Mouse (Mus musculus) limb, embryonic 15.5 days (tissue): ENCODE data around the gene Eaf2. TPM values are rescaled to one million over a fixed set of nuclear protein-coding genes. Genes with fewer than 3 reads are reported as not detected.
"Not testable (repeated sequence)": the region's sequence is repeated elsewhere in the genome, so short reads cannot be mapped to it uniquely, and the experiment has no call there.

ENCODE experiments used
- ATAC-seq: fragments of 200-750 bp; cut with Nextera tagmentation; 2 replicates; pipeline ENCODE4 v1.8.0; 2017; ENCODE audit warnings: low read depth, moderate TSS enrichment; ENCODE audit not compliant: insufficient number of reproducible peaks, low FRiP score, low TSS enrichment
- H3K27ac ChIP-seq: fragments of 300-500 bp; sonication (generic); 2 replicates; pipeline ENCODE4 v1.5.1; 2015; ENCODE audit warnings: moderate library complexity, mild to moderate bottlenecking, inconsistent platforms
- H3K27me3 ChIP-seq: fragments of 300-500 bp; sonication (generic); 2 replicates; pipeline ENCODE4 v1.6.1; 2015; ENCODE audit warnings: inconsistent platforms
- H3K36me3 ChIP-seq: fragments of 300-500 bp; sonication (generic); 2 replicates; pipeline ENCODE4 v1.6.1; 2015; ENCODE audit warnings: inconsistent platforms
- H3K4me1 ChIP-seq: fragments of 300-500 bp; sonication (generic); 2 replicates; pipeline ENCODE4 v1.6.1; 2015; ENCODE audit warnings: inconsistent platforms
- H3K4me2 ChIP-seq: fragments of 300-500 bp; sonication (generic); 2 replicates; pipeline ENCODE4 v1.6.1; 2015; ENCODE audit warnings: mild to moderate bottlenecking, inconsistent platforms
- H3K4me3 ChIP-seq: fragments of 300-500 bp; sonication (generic); 2 replicates; pipeline ENCODE4 v1.5.1; 2015; ENCODE audit warnings: mild to moderate bottlenecking, inconsistent platforms
- H3K9ac ChIP-seq: fragments of 300-500 bp; sonication (generic); 2 replicates; pipeline ENCODE4 v1.6.1; 2015; ENCODE audit warnings: inconsistent platforms
- H3K9me3 ChIP-seq: fragments of 300-500 bp; sonication (generic); 2 replicates; pipeline ENCODE4 v1.6.1; 2016; ENCODE audit warnings: inconsistent platforms
- WGBS: fragments of 180-500 bp; shearing (Covaris S2); methylation state at CpG from one replicate; pipeline ENCODE4 v1.1.7; 2015; 5-methylcytosine and 5-hydroxymethylcytosine counted together
- polyA plus RNA-seq: library from polyadenylated mRNA; unstranded; fragments of >200 nt; fragmentation: Nextera tagmentation; extraction: Ambion mirVana; gene quantifications from 2 replicates; pipeline ENCODE4 v1.2.1, GENCODE M21; 2015

Gene Eaf2
- polyA plus RNA-seq, 1 experiment from 2014 or later = 10.7 TPM

DNA sequence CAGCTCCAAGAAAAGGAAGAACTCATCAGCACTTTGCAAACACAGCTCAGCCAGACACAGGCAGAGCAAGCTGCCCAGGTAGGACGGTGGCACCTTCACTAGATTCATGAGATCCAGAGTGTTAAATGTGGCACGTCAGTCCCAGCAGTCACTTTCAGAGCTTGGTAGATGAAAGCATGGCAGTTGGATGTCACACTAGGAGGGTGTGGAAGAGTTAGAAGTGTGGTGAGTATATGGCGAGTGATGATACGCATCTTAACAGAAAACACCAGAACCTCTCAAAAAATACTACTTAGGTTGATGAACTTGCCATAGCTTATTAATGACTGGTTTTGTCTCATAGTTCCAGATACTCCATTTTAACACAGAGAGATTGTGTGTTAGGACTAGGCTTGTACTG is 16.6 kb upstream of the Eaf2 start:
- Histone ChIP-seq H3K4me3 (no peak overlapping the region), H3K27me3 (no peaks in the 10 kb centered on the region), H3K4me1 (no peaks in the 10 kb centered on the region), H3K4me2 (no peak overlapping the region), H3K36me3 (peaks cover 87% of the 10 kb centered on the region), H3K9ac (no peak overlapping the region), H3K9me3 (no peaks in the 10 kb centered on the region), H3K27ac (no peak overlapping the region)
- no peak for ATAC-seq
- WGBS = 89% methylated on average over 4 of the region's 4 CpGs

DNA sequence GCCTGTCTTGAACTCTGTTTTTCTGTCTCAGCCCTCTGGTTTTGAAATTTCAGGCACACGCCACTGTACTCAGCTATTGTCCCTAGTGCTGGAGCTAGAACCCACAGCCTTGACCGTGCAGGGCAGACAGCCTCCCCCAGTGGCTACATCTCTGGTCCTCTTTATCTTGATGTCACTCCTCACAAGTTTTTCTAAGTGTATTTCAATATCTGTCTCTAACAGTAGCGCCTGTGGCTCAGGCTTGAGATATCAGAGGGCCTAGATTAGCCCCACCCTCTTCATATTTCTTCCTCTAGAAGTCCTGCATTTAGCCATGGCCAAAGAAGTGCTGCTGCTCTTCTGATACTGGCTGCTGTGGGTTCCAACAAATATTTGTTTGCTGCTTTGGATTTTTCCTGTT is 15.8 kb upstream of the Eaf2 start:
- Histone ChIP-seq H3K4me1 (no peaks in the 10 kb centered on the region), H3K36me3 (peaks cover 88% of the 10 kb centered on the region), H3K4me3 (no peak overlapping the region), H3K9ac (no peak overlapping the region), H3K27me3 (no peaks in the 10 kb centered on the region), H3K9me3 (no peaks in the 10 kb centered on the region), H3K4me2 (no peak overlapping the region), H3K27ac (no peak overlapping the region)
- ATAC-seq = no peak
- WGBS = 93% methylated on average over 3 of the region's 3 CpGs

DNA sequence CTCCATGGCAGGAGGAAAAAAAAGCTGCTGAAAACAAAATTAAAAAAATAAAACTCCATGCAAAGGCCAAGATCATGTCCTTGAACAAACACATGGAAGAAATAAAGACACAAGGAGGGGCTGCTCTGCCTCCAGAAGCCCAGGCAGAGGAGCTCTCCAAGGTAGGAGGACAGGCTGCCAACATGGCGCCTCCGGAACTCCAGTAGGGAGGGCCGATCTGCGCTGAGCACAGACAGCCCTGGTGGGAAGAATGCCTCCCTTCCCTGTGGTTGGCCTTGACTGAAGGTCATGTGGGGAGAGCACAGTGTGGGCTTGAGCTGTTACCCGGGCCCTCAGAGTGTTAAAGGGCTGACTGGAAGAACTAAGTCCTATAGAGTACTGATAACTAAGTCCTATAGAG is 12.7 kb upstream of the Eaf2 start:
- H3K36me3 ChIP-seq = peaks cover 60% of the 10 kb centered on the region
- H3K9me3 ChIP-seq = no peaks in the 10 kb centered on the region
- H3K27me3 ChIP-seq = no peaks in the 10 kb centered on the region
- 80% methylated on average over 5 of the region's 5 CpGs for WGBS
- H3K9ac ChIP-seq = no peak overlapping the region
- H3K4me3 ChIP-seq = no peak overlapping the region
- no peak for ATAC-seq
- H3K4me1 ChIP-seq = no peaks in the 10 kb centered on the region
- no peak overlapping the region for H3K27ac ChIP-seq
- H3K4me2 ChIP-seq = no peak overlapping the region

DNA sequence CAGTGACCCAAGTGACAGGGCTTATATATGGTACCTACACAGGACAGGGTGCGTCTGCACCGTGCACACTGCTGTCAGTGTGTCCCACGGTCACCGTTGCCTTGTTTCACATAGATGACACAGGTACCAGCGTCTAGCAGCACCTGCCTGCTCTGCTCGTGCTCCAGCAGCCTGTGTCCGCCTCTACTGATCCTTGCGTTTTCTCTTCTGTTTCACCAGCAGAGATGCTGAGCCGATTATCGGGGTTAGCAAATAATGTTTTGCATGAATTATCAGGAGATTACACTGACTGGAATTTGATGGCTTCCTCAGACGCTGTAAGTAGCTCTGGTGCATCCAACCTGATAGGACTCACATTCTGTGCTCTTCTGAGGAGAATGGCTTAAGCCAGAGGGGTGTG is 11.1 kb upstream of the Eaf2 start:
- H3K4me1 ChIP-seq = no peaks in the 10 kb centered on the region
- no peaks in the 10 kb centered on the region for H3K27me3 ChIP-seq
- no peak overlapping the region for H3K27ac ChIP-seq
- ATAC-seq = no peak
- no peak overlapping the region for H3K9ac ChIP-seq
- 95% methylated on average over 11 of the region's 11 CpGs for WGBS
- peaks cover 44% of the 10 kb centered on the region for H3K36me3 ChIP-seq
- H3K4me2 ChIP-seq = no peak overlapping the region
- no peaks in the 10 kb centered on the region for H3K9me3 ChIP-seq
- no peak overlapping the region for H3K4me3 ChIP-seq

DNA sequence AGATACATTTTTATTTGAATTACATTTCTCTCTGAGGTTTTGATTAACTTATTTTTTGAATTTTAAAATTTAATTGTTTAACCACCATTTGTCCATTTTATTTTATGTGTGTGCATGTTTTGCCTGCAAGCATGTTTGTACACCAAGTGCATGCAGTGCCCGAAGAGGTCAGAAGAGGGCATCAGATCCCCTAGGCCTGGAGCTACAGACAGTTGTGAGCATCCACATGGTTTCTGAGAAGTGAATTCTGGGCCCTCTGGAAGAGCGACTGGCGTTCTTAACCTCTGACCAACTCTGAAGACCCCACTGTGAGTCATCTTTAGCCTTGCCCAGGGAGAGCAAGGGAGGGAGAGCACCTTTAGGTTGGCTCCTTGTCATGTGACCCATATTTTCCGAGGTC is 10.1 kb upstream of the Eaf2 start:
- 82% methylated on average over 4 of the region's 4 CpGs for WGBS
- Histone ChIP-seq H3K27ac (no peak overlapping the region), H3K27me3 (no peaks in the 10 kb centered on the region), H3K4me1 (no peaks in the 10 kb centered on the region), H3K4me3 (no peak overlapping the region), H3K4me2 (no peak overlapping the region), H3K36me3 (peaks cover 36% of the 10 kb centered on the region), H3K9ac (no peak overlapping the region), H3K9me3 (no peaks in the 10 kb centered on the region)
- no peak for ATAC-seq

DNA sequence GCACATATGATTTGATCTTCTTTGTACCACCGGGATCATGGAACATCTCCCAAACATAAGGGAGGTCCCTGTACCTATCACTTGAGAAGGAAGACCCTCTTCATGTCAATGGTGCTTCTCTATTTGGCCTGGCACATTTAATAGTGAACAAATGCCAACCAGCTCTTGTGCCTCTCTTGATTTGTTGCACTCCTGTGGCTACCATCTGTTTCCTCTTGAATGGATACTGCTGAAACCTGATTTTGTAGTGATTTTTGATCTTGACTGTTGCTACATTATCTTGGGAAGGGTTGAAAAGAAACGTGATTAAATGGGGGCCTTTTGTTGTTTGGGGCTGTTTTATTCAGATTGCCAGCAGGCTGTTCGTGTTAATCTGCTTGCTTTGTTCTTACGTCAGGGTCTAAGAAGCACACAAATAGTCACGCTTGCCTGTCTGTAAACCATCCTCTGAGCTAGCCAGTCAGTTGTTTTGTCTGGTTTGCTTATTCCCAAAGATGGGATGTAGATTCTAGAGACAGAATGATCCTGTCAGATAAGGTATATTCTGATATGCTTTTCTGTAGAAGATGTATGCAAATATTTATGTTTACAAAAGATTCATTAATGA is 8.0 kb upstream of the Eaf2 start:
- Histone ChIP-seq H3K27ac (no peak overlapping the region), H3K36me3 (peaks cover 20% of the 10 kb centered on the region), H3K4me2 (no peak overlapping the region), H3K4me3 (no peak overlapping the region), H3K4me1 (no peaks in the 10 kb centered on the region), H3K9me3 (no peaks in the 10 kb centered on the region), H3K9ac (no peak overlapping the region), H3K27me3 (no peaks in the 10 kb centered on the region)
- no peak for ATAC-seq
- WGBS = 70% methylated on average over 5 of the region's 5 CpGs

DNA sequence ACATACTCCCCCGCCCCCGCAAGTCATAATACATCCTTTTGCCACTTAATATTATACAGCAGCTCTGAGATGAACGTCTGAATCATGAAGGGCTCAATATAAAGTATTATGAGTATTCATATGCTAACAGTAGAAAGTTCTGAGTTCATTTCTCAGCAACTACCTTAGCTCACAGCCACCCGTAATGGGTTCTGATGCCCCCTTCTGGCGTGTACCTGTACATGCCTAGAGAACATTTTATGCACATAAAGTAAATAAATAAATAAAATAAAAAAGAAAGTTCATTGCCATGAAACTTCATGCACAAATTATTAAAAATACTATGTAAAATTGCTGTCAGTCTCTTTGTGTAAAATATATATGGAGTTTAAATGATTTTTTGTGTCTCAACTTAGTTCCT is 2.5 kb upstream of the Eaf2 start:
- no peak overlapping the region for H3K4me2 ChIP-seq
- H3K27ac ChIP-seq = no peak overlapping the region
- no peaks in the 10 kb centered on the region for H3K27me3 ChIP-seq
- H3K9ac ChIP-seq = no peak overlapping the region
- no peak for ATAC-seq
- peaks cover 6% of the 10 kb centered on the region for H3K4me1 ChIP-seq
- no peaks in the 10 kb centered on the region for H3K9me3 ChIP-seq
- H3K4me3 ChIP-seq = no peak overlapping the region
- H3K36me3 ChIP-seq = peaks cover 4% of the 10 kb centered on the region
- 77% methylated on average over 5 of the region's 5 CpGs for WGBS

DNA sequence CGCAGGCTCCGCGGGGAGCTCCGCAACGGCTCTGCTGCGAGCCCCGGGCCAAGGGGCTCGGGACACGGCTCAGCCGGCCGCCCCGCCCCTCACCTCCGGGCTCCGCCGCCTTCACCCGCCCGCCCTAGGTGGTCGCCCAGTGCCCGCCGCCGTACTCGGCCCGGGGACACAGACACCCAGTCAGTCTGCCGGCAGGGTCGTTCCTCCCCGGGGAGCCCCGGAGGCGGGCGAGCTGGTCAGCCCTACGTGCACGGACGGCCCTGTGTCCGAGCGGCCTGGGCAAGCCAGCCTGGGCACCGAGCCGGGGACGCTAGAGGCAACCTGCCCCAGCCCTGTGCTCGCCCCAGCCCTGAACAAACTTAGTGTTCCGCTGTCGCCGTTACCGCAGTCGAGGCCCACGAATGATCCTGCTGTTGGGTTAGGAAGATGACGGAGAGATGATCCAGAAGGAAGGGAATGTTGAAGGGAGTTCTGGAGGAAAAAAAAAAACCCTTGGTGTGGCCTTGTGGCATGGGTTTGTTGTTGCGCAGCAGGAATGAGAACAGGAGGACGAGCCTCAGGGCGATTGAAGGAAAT is 561 bp upstream of the Eaf2 start:
- peak overlapping the region; percentile 80 for H3K4me3 ChIP-seq
- peak overlapping the region; percentile 70 for H3K9ac ChIP-seq
- no peak; the same call in 1 of the 2 replicates for ATAC-seq
- no peaks in the 10 kb centered on the region for H3K27me3 ChIP-seq
- WGBS = under 1% methylated on average over 44 of the region's 48 CpGs
- no peaks in the 10 kb centered on the region for H3K9me3 ChIP-seq
- peaks cover 16% of the 10 kb centered on the region for H3K36me3 ChIP-seq
- H3K27ac ChIP-seq = peak overlapping the region; percentile 83
- H3K4me1 ChIP-seq = peaks cover 6% of the 10 kb centered on the region
- H3K4me2 ChIP-seq = peak overlapping the region; percentile 56

DNA sequence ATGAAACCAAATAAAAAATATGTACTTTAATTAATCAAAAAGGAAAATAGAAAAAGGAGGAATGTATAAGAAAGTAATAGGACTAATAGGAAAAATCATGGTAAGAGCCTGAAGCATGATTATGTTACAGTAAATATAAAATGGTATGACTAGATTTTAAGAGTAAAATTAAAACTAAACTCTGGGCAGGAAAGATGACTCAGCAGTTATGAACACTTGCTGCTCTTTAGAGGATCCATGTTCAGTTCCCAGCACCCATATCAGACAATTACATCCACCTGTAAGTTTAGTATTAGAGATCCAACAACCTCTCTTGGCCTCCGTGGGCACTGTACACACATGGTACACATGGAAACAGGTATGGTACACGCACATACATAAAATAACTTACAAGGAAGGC is 5.4 kb downstream of the Eaf2 start:
- Histone ChIP-seq H3K36me3 (peaks cover 46% of the 10 kb centered on the region), H3K9me3 (no peaks in the 10 kb centered on the region), H3K27ac (no peak overlapping the region), H3K4me2 (no peak overlapping the region), H3K9ac (no peak overlapping the region), H3K27me3 (no peaks in the 10 kb centered on the region), H3K4me1 (peaks cover 6% of the 10 kb centered on the region), H3K4me3 (no peak overlapping the region)
- ATAC-seq = no peak
- 90% methylated on average over 2 of the region's 2 CpGs for WGBS

DNA sequence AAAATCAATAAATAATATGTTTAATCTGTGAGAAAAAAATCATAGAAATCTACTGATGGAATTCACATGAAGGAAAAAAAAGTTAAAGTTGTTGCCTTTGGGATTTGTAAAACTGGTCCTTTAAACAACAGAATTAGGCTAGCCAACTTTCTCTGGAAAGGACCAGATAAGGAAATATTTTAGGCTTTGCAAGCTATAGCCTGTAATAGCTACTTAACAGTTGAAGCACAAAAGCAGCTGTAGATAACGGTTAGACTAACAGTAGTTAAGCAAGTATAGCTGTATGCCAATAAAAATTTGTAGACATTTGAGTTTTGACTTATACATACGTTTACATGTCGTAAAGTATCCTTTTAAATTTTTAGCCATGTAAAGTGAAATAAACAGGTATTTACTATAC is 11.2 kb downstream of the Eaf2 start:
- Histone ChIP-seq H3K27me3 (no peaks in the 10 kb centered on the region), H3K9me3 (no peaks in the 10 kb centered on the region), H3K36me3 (peaks cover 37% of the 10 kb centered on the region), H3K27ac (no peak overlapping the region), H3K9ac (no peak overlapping the region), H3K4me1 (no peaks in the 10 kb centered on the region), H3K4me2 (no peak overlapping the region), H3K4me3 (no peak overlapping the region)
- ATAC-seq = no peak
- WGBS = 75% methylated on average over 3 of the region's 3 CpGs

DNA sequence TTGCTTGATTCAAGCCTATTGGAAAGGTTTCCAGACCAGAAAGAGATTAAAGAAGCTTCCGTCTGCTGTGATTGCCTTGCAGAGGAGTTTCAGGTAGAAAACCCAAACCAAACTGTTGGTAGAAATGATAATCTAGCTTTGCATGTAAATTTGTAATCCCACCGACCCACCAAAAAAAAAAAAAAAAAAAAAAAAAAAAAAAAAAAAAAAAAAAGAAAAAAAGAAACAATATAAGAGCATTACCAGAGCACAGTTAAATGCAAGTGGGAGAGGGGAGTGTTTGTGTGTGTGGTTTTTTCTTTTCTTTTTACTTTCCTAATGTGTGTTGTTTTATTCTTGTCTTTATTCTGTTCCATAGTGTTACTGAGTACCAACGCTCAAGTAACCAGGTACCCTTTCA is 23.6 kb downstream of the Eaf2 start:
- no peaks in the 10 kb centered on the region for H3K4me1 ChIP-seq
- WGBS = 94% methylated on average over 3 of the region's 3 CpGs
- no peak overlapping the region for H3K27ac ChIP-seq

DNA sequence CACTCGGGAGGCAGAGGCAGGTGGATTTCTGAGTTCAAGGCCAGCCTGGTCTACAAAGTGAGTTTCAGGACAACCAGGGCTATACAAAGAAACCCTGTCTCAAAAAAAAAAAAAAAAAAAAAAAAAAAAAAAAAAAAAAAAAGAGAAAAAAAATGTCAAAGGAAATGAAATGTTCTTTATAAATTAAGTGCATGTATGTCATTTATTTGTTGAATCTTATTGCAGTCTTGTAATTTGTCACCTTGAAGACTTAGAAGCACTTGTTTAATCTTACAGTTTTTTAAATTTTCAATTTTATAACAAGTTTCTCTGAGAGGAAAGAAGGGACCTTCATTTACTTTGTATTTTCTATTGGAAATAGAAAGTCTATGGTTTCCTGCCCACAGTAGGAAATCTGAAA is 27.9 kb downstream of the Eaf2 start:
- WGBS = 88% methylated on average over 1 of the region's 1 CpGs
- H3K27ac ChIP-seq, H3K4me3 ChIP-seq, H3K9ac ChIP-seq, ATAC-seq, H3K4me2 ChIP-seq, H3K27me3 ChIP-seq, H3K4me1 ChIP-seq, H3K9me3 ChIP-seq: not testable (repeated sequence)
- H3K36me3 ChIP-seq = peaks cover 11% of the 10 kb centered on the region

More for the DNA sequence above, 23.6 kb downstream of the Eaf2 start:
- no peak for ATAC-seq
- no peak overlapping the region for H3K4me2 ChIP-seq
- no peaks in the 10 kb centered on the region for H3K27me3 ChIP-seq
- H3K9ac ChIP-seq = no peak overlapping the region
- no peak overlapping the region for H3K4me3 ChIP-seq
- H3K9me3 ChIP-seq = no peaks in the 10 kb centered on the region
- H3K36me3 ChIP-seq = peaks cover 22% of the 10 kb centered on the region

DNA sequence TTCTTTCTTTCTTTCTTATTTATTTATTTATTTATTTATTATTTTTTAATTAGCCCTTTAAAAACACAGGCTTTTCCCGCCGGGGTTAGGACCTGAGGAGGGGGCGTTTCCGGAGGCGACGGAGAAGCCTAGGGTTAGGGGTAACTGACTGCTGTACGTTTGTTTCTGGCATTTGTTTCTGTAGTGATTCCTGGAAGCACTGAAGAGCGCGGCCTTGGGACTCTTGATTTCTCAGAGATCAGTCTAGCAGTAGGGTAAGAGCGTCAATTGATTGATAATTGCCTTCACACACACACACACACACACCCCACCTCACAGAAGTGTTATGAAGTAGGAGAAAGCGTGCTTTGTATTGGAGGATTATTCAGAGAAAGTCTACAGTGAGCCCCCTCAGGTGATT is 46.0 kb downstream of the Eaf2 start:
- H3K27me3 ChIP-seq = peaks cover 3% of the 10 kb centered on the region; the same call in 1 of the 2 replicates
- 6% methylated on average over 11 of the region's 11 CpGs for WGBS
- no peaks in the 10 kb centered on the region for H3K9me3 ChIP-seq
- H3K27ac ChIP-seq = peak overlapping the region; percentile 19; the same call in 1 of the 2 replicates
- H3K4me2 ChIP-seq = peak overlapping the region; percentile 87
- H3K4me3 ChIP-seq = peak overlapping the region; percentile 64
- H3K36me3 ChIP-seq = no peaks in the 10 kb centered on the region
- H3K9ac ChIP-seq = peak overlapping the region; percentile 83
- peaks cover 10% of the 10 kb centered on the region for H3K4me1 ChIP-seq
- no peak for ATAC-seq
